Mouse (Mus musculus) liver, embryonic 16.5 days (tissue): ENCODE data around the gene Ppm1j. TPM values are rescaled to one million over a fixed set of nuclear protein-coding genes. Genes with fewer than 3 reads are reported as not detected.
A peak's percentile ranks its signal among the peaks of the same experiment; 100 is the strongest.
"Not testable (repeated sequence)": the region's sequence is repeated elsewhere in the genome, so short reads cannot be mapped to it uniquely, and the experiment has no call there.

Experiments
- ATAC-seq: fragments of 200-750 bp; cut with Nextera tagmentation; 2 replicates; pipeline ENCODE4 v1.8.0; 2017; ENCODE audit warnings: low read depth, mild to moderate bottlenecking, moderate number of reproducible peaks, moderate library complexity
- H3K27ac ChIP-seq: fragments of 300-500 bp; sonication (generic); 2 replicates; pipeline ENCODE4 v1.5.1; 2014; ENCODE audit warnings: mild to moderate bottlenecking, low read length
- H3K27me3 ChIP-seq: fragments of 300-500 bp; sonication (generic); 2 replicates; pipeline ENCODE4 v1.6.1; 2014; ENCODE audit warnings: low read depth, low read length, mixed read lengths; ENCODE audit not compliant: control insufficient read depth, insufficient read depth
- H3K36me3 ChIP-seq: fragments of 300-500 bp; sonication (generic); 2 replicates; pipeline ENCODE4 v1.6.1; 2014; ENCODE audit warnings: mild to moderate bottlenecking; ENCODE audit not compliant: control insufficient read depth, insufficient read depth
- H3K4me1 ChIP-seq: fragments of 300-500 bp; sonication (generic); 2 replicates; pipeline ENCODE4 v1.6.1; 2014; ENCODE audit warnings: low read depth, low read length, mixed read lengths; ENCODE audit not compliant: control insufficient read depth
- H3K4me2 ChIP-seq: fragments of 300-500 bp; sonication (generic); 2 replicates; pipeline ENCODE4 v1.6.1; 2014; ENCODE audit warnings: low read depth, low read length, mixed read lengths
- H3K4me3 ChIP-seq: fragments of 300-500 bp; sonication (generic); 2 replicates; pipeline ENCODE4 v1.5.1; 2014; ENCODE audit warnings: low read depth, mild to moderate bottlenecking, low read length
- H3K9ac ChIP-seq: fragments of 300-500 bp; sonication (generic); 2 replicates; pipeline ENCODE4 v1.6.1; 2014; ENCODE audit warnings: low read depth, low read length
- H3K9me3 ChIP-seq: fragments of 300-500 bp; sonication (generic); replicated peaks from 2 replicates; pipeline ENCODE4 v1.6.1; 2016; ENCODE audit warnings: low read length; ENCODE audit not compliant: control insufficient read depth
- WGBS: fragments of 180-500 bp; shearing (Covaris S2); extraction: QIAGEN DNeasy Blood & Tissue Kit; methylation state at CpG from one replicate; pipeline ENCODE4 v1.1.7; 2014; ENCODE audit not compliant: insufficient replicate concordance; 5-methylcytosine and 5-hydroxymethylcytosine counted together
- polyA plus RNA-seq: library from polyadenylated mRNA; unstranded; fragments of >200 nt; fragmentation: Nextera tagmentation; extraction: Ambion mirVana; gene quantifications from 2 replicates; pipeline ENCODE4 v1.2.1, GENCODE M21; 2015

Gene Ppm1j
- polyA plus RNA-seq, 1 experiment from 2014 or later, result 0.27 TPM

- H3K4me2 ChIP-seq, result no peak overlapping the region
- peak; percentile 75 for ATAC-seq
- 64% methylated on average over 15 of the region's 15 CpGs for WGBS
- peaks cover 17% of the 10 kb centered on the region for H3K4me1 ChIP-seq
- H3K9me3 ChIP-seq, result no peaks in the 10 kb centered on the region
- no peaks in the 10 kb centered on the region for H3K27me3 ChIP-seq
- peaks cover 4% of the 10 kb centered on the region for H3K36me3 ChIP-seq
- no peak overlapping the region for H3K9ac ChIP-seq
- peak overlapping the region; percentile 69 for H3K27ac ChIP-seq
- no peak overlapping the region for H3K4me3 ChIP-seq
These were observed 15.7 kb downstream of the Ppm1j start for GRCm38 (mm10) chr3:104796430-104797082.

GRCm38 (mm10) chr3:104800681-104801080 lies 19.8 kb downstream of the Ppm1j start:
- ATAC-seq, result no peak
- H3K36me3 ChIP-seq, result peaks cover 4% of the 10 kb centered on the region
- H3K4me1 ChIP-seq, result peaks cover under 1% of the 10 kb centered on the region
- H3K4me2 ChIP-seq, result no peak overlapping the region
- H3K9me3 ChIP-seq, result no peaks in the 10 kb centered on the region
- H3K9ac ChIP-seq, result no peak overlapping the region
- no peak overlapping the region for H3K4me3 ChIP-seq
- 81% methylated on average over 11 of the region's 11 CpGs for WGBS
- H3K27ac ChIP-seq, result no peak overlapping the region
- no peaks in the 10 kb centered on the region for H3K27me3 ChIP-seq

GRCm38 (mm10) chr3:104801481-104801880 lies 20.6 kb downstream of the Ppm1j start:
- Histone ChIP-seq H3K4me1 (no peaks in the 10 kb centered on the region), H3K9ac (no peak overlapping the region), H3K9me3 (no peaks in the 10 kb centered on the region), H3K36me3 (peaks cover 4% of the 10 kb centered on the region), H3K4me2 (no peak overlapping the region), H3K27ac (no peak overlapping the region), H3K27me3 (no peaks in the 10 kb centered on the region), H3K4me3 (no peak overlapping the region)
- 76% methylated on average over 6 of the region's 6 CpGs for WGBS
- ATAC-seq, result no peak

- ATAC-seq, result no peak
- Histone ChIP-seq H3K9me3 (no peaks in the 10 kb centered on the region), H3K27me3 (no peaks in the 10 kb centered on the region), H3K4me3 (no peak overlapping the region), H3K9ac (no peak overlapping the region), H3K4me1 (no peaks in the 10 kb centered on the region), H3K36me3 (peaks cover 4% of the 10 kb centered on the region), H3K4me2 (no peak overlapping the region), H3K27ac (no peak overlapping the region)
- 84% methylated on average over 10 of the region's 10 CpGs for WGBS
These were observed 23.5 kb downstream of the Ppm1j start for GRCm38 (mm10) chr3:104804312-104804711.

- Histone ChIP-seq H3K4me2 (no peak overlapping the region), H3K9ac (no peak overlapping the region), H3K4me3 (no peak overlapping the region), H3K4me1 (no peaks in the 10 kb centered on the region), H3K36me3 (no peaks in the 10 kb centered on the region; the same call in 1 of the 2 replicates), H3K27me3 (no peaks in the 10 kb centered on the region), H3K27ac (no peak overlapping the region), H3K9me3 (no peaks in the 10 kb centered on the region)
- 74% methylated on average over 9 of the region's 9 CpGs for WGBS
- no peak for ATAC-seq
These were observed 24.7 kb downstream of the Ppm1j start for GRCm38 (mm10) chr3:104805539-104805938.

GRCm38 (mm10) chr3:104811752-104812151 lies 30.9 kb downstream of the Ppm1j start:
- no peaks in the 10 kb centered on the region; the same call in 1 of the 2 replicates for H3K4me1 ChIP-seq
- 56% methylated on average over 3 of the region's 3 CpGs for WGBS
- no peak for ATAC-seq
- H3K4me3 ChIP-seq, result no peak overlapping the region
- no peak overlapping the region for H3K4me2 ChIP-seq
- no peak overlapping the region for H3K9ac ChIP-seq
- no peaks in the 10 kb centered on the region for H3K36me3 ChIP-seq
- H3K9me3 ChIP-seq, result no peaks in the 10 kb centered on the region
- no peaks in the 10 kb centered on the region for H3K27me3 ChIP-seq
- H3K27ac ChIP-seq, result no peak overlapping the region

- 67% methylated on average over 4 of the region's 4 CpGs for WGBS
- ATAC-seq, result no peak
These were observed 31.4 kb downstream of the Ppm1j start for GRCm38 (mm10) chr3:104812254-104812653.

GRCm38 (mm10) chr3:104813227-104813626 lies 32.4 kb downstream of the Ppm1j start:
- H3K4me1 ChIP-seq, H3K27me3 ChIP-seq, H3K4me2 ChIP-seq, H3K9ac ChIP-seq, ATAC-seq, H3K4me3 ChIP-seq, H3K27ac ChIP-seq, H3K9me3 ChIP-seq, H3K36me3 ChIP-seq: not testable (repeated sequence)
- WGBS, result 78% methylated on average over 7 of the region's 7 CpGs

More at GRCm38 (mm10) chr3:104812254-104812653, 31.4 kb downstream of the Ppm1j start:
- H3K9me3 ChIP-seq, result no peaks in the 10 kb centered on the region
- H3K4me1 ChIP-seq, result peaks cover 4% of the 10 kb centered on the region
- no peak overlapping the region for H3K27ac ChIP-seq
- no peaks in the 10 kb centered on the region for H3K27me3 ChIP-seq
- no peak overlapping the region for H3K4me3 ChIP-seq
- H3K36me3 ChIP-seq, result no peaks in the 10 kb centered on the region
- no peak overlapping the region for H3K4me2 ChIP-seq
- H3K9ac ChIP-seq, result no peak overlapping the region

- Histone ChIP-seq H3K4me3 (no peak overlapping the region), H3K36me3 (no peaks in the 10 kb centered on the region), H3K9me3 (no peaks in the 10 kb centered on the region), H3K27me3 (no peaks in the 10 kb centered on the region), H3K9ac (no peak overlapping the region), H3K4me2 (no peak overlapping the region), H3K4me1 (peaks cover 17% of the 10 kb centered on the region), H3K27ac (no peak overlapping the region)
- 82% methylated on average over 1 of the region's 1 CpGs for WGBS
- ATAC-seq, result no peak
These were observed 33.9 kb downstream of the Ppm1j start for GRCm38 (mm10) chr3:104814746-104815145.
